Mouse (Mus musculus) thymus, adult 2 months (tissue): ENCODE results near the gene Sh3rf1. TPM values are rescaled to one million over a fixed set of nuclear protein-coding genes. Genes with fewer than 3 reads are reported as not detected.

Source experiments
- DNase-seq: peaks from one replicate; pipeline ENCODE4 v3.0.0; 2021
- H3K27ac ChIP-seq: fragments of 200-500 bp; 2 replicates; pipeline ENCODE4 v1.5.1; 2012; ENCODE audit warnings: low read length, control low read depth; ENCODE audit not compliant: control insufficient read depth, insufficient read depth
- H3K27me3 ChIP-seq: fragments of 200-500 bp; 2 replicates; pipeline ENCODE4 v1.6.1; 2012; ENCODE audit warnings: mild to moderate bottlenecking, low read length, moderate library complexity, mixed read lengths; ENCODE audit not compliant: control insufficient read depth, insufficient read depth
- H3K36me3 ChIP-seq: fragments of 200-500 bp; 2 replicates; pipeline ENCODE4 v1.6.1; 2012; ENCODE audit warnings: mild to moderate bottlenecking, low read length, moderate library complexity; ENCODE audit not compliant: control insufficient read depth, insufficient read depth
- H3K4me1 ChIP-seq: fragments of 200-500 bp; replicated peaks from 2 replicates; pipeline ENCODE4 v1.6.1; 2012; ENCODE audit warnings: low read length; ENCODE audit not compliant: control insufficient read depth, insufficient read depth
- H3K4me3 ChIP-seq: fragments of 200-500 bp; 2 replicates; pipeline ENCODE4 v1.5.1; 2012; ENCODE audit warnings: mild to moderate bottlenecking, low read length, control low read depth, moderate library complexity; ENCODE audit not compliant: control insufficient read depth, insufficient read depth
- CTCF ChIP-seq: fragments of 200-500 bp; IDR thresholded peaks from 2 replicates; pipeline ENCODE4 v1.5.1; 2012; ENCODE audit warnings: mild to moderate bottlenecking, control low read depth, low read length, moderate library complexity, borderline replicate concordance; ENCODE audit not compliant: control insufficient read depth, poor library complexity, insufficient read depth; ENCODE audit errors: extremely low read depth
- POLR2A ChIP-seq: fragments of 200-500 bp; IDR thresholded peaks from 2 replicates; pipeline ENCODE4 v1.6.1; 2012; ENCODE audit warnings: mild to moderate bottlenecking, low read length, control low read depth, moderate library complexity; ENCODE audit not compliant: control insufficient read depth, poor library complexity, insufficient read depth; ENCODE audit errors: extremely low read depth
- WGBS: fragments of 180-500 bp; shearing (Covaris S2); methylation state at CpG from one replicate; pipeline ENCODE4 v1.1.7; 2018; 5-methylcytosine and 5-hydroxymethylcytosine counted together
- polyA plus RNA-seq: library from polyadenylated mRNA; depleted of rRNA; stranded (reverse); fragments of >200 nt; gene quantifications from 2 replicates; pipeline ENCODE4 v1.2.3, GENCODE M21; 2012

Sh3rf1 gene
- polyA plus RNA-seq, 1 experiment = 7.6 TPM

DNA sequence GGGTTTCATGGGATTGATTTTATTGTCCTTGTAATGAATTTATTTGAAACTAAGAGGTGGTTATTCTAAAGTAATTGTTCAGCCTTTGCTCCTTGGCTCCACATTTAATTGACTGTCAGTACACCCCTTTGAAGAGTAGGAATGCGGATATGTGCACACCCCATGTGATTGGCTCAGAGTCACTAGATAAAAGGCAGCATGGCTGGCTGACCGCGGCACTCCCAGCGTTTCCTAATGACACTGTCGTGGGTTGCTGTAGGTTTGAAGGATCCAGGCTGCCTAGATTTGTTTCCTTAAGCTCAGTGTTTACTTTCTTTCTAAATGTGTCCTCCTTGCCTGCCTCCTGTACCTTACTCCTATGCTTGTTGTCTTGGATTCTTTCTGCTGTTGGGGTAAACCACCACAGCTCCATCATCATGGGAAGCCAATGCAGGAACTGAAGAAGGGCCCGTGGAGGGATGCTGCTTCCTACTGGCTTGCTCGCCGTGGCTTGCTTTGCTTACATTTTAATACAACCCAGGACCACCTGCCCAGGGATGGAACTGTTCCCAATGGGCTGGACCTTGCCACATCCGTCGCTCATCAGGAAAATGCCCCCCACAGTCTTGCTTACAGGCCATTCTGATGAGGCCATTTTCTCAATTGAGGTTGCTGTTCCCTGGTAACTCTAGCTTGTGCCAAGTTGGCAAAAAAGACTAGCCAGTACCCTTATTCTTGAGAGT lies 93.3 kb downstream of the Sh3rf1 start:
- H3K27me3 ChIP-seq = no peaks in the 10 kb centered on the region
- H3K4me1 ChIP-seq = no peaks in the 10 kb centered on the region
- TF ChIP-seq CTCF = no peak
- no peak for TF ChIP-seq POLR2A
- no peak overlapping the region for H3K4me3 ChIP-seq
- DNase-seq = no peak
- H3K36me3 ChIP-seq = no peaks in the 10 kb centered on the region
- H3K27ac ChIP-seq = no peak overlapping the region
- 94% methylated on average over 10 of the region's 10 CpGs for WGBS

- Histone ChIP-seq H3K27ac (no peak overlapping the region), H3K4me3 (no peak overlapping the region), H3K27me3 (no peaks in the 10 kb centered on the region), H3K36me3 (no peaks in the 10 kb centered on the region), H3K4me1 (no peaks in the 10 kb centered on the region)
- DNase-seq = no peak
- no peak for TF ChIP-seq POLR2A
- no peak for TF ChIP-seq CTCF
- 97% methylated on average over 6 of the region's 6 CpGs for WGBS
Measured at GRCm38 (mm10) chr8:61317535-61318136, 94.0 kb downstream of the Sh3rf1 start.

DNA sequence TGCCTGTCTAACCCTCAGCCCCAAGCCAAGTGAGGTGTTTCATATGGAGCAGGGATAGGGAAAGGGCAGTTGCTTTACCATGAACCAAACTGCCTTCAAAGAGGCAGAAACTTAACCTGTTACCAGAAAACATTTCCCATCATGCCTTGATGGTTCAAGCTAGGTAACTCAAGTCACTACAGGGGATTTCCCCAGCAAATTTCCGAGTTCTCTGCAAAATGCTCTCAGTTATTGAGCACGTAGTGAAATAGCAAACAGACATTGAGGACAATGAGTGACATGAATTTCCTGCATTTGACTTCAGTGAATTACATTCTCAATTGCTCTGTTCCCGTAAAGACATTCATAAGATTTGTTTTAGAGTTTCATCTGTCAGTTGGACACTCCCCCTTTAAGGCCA lies 97.5 kb downstream of the Sh3rf1 start:
- H3K4me3 ChIP-seq = no peak overlapping the region
- DNase-seq = no peak
- no peak for TF ChIP-seq CTCF
- no peak for TF ChIP-seq POLR2A
- H3K4me1 ChIP-seq = no peaks in the 10 kb centered on the region
- no peaks in the 10 kb centered on the region for H3K36me3 ChIP-seq
- 82% methylated on average over 3 of the region's 3 CpGs for WGBS
- H3K27ac ChIP-seq = no peak overlapping the region
- no peaks in the 10 kb centered on the region for H3K27me3 ChIP-seq

DNA sequence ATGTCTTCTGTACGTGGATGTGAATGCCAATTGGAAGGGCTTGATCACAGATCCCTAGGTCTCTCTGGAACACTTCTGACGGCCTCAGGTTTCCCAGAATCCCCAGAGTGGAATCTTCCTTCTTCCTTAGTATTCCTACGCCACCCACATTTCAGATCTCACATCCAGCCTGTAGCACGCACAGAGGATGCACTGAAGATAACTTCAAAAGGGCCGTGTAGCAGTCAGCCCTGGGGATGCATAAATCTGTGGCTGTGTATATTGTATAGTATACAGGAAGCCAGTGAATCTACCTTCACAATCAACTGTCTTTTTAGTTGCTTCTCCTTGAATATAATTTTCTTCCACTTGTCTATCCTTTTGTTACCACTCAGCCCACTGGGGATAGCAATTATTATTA lies 98.1 kb downstream of the Sh3rf1 start:
- 89% methylated on average over 5 of the region's 5 CpGs for WGBS
- Histone ChIP-seq H3K4me1 (no peaks in the 10 kb centered on the region), H3K27me3 (no peaks in the 10 kb centered on the region), H3K4me3 (no peak overlapping the region), H3K27ac (no peak overlapping the region), H3K36me3 (no peaks in the 10 kb centered on the region)
- DNase-seq = no peak
- TF ChIP-seq CTCF = no peak
- no peak for TF ChIP-seq POLR2A

GRCm38 (mm10) chr8:61322462-61322861 lies 98.8 kb downstream of the Sh3rf1 start:
- Histone ChIP-seq H3K27ac (no peak overlapping the region), H3K4me1 (no peaks in the 10 kb centered on the region), H3K27me3 (no peaks in the 10 kb centered on the region), H3K4me3 (no peak overlapping the region), H3K36me3 (no peaks in the 10 kb centered on the region)
- TF ChIP-seq POLR2A (no peak), CTCF (no peak)
- 95% methylated on average over 8 of the region's 8 CpGs for WGBS
- no peak for DNase-seq

- no peak for DNase-seq
- 94% methylated on average over 10 of the region's 10 CpGs for WGBS
- TF ChIP-seq CTCF (no peak), POLR2A (no peak)
- H3K27me3 ChIP-seq = no peaks in the 10 kb centered on the region
- H3K4me1 ChIP-seq = no peaks in the 10 kb centered on the region
- H3K27ac ChIP-seq = no peak overlapping the region
- no peaks in the 10 kb centered on the region for H3K36me3 ChIP-seq
- no peak overlapping the region for H3K4me3 ChIP-seq
Measured at GRCm38 (mm10) chr8:61324363-61324914, 100.8 kb downstream of the Sh3rf1 start.
